Comparison of ENCODE assay signal across 8 mouse cellular contexts in the genomic region with DNA sequence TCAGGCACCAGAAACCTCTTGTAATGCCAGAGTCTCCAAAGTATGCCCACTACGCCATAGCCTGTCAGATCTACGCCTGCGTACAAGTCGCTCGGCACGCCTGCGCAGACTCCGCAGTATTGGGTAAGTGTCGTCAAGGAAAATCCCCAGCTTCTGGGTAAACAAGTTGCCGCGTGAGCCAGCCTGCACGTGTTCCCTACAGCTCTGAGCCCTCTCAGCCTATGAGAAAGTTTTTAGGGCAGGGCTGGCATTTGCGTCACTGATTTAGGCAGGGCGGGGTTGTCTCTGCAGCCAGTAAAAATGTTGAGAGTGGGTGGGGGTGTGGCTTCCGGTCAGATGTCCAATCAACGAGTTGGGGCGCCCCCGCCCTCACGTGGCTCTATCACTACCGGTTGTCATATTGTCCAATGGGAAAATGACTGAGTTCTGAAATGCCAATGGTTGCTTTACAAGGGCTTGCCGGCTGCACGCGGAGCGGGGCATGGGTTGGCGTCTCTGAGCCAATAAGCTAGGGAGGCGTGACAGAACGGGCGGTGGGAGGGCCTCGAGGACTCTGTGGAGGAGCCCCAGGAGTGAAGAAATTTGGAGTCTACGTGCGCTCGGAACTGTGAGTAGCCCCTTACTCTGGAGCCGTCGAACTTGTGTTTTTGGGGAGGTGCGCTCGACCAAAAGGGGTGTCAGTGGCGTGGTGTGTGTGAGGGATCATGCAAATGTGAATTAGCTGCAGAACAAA. TPM values are rescaled to one million over a fixed set of nuclear protein-coding genes. Genes with fewer than 3 reads are reported as not detected.
DNase-seq lines count a peak whose midpoint lies in the region; ATAC-seq and TF ChIP-seq lines count a peak whose summit lies in the region.

A gene (plus strand): TSS at position 521 of the 733 bp plus-strand sequence.

- H3K4me2 ChIP-seq in heart, embryonic 14.5 days (ENCODE audit: low read length) = peak within 1 kb of the TSS; percentile 93
- peak within 1 kb of the TSS; percentile 93 for H3K4me2 ChIP-seq in liver, embryonic 14.5 days (ENCODE audit: low read depth)
- H3K4me2 ChIP-seq in neural tube, embryonic 11.5 days (ENCODE audit: low read depth) = peak within 1 kb of the TSS; percentile 91
- peak within 1 kb of the TSS; percentile 70 for H3K4me2 ChIP-seq in stomach, postnatal 0 days (replicated peaks; ENCODE audit: low read depth)

- WGBS in heart, embryonic 14.5 days = under 1% methylated on average over 37 of the region's 37 CpGs
- WGBS in liver, embryonic 14.5 days (ENCODE audit: insufficient replicate concordance) = under 1% methylated on average over 37 of the region's 37 CpGs
- WGBS in neural tube, embryonic 11.5 days = under 1% methylated on average over 37 of the region's 37 CpGs
- WGBS in stomach, postnatal 0 days = under 1% methylated on average over 37 of the region's 37 CpGs

- H3K27me3 ChIP-seq in heart, embryonic 14.5 days (ENCODE audit: control insufficient read depth, insufficient read depth, low read length) = no peaks in the 10 kb centered on the region
- no peaks in the 10 kb centered on the region for H3K27me3 ChIP-seq in liver, embryonic 14.5 days (ENCODE audit: control insufficient read depth, insufficient read depth, low read length)
- H3K27me3 ChIP-seq in neural tube, embryonic 11.5 days (ENCODE audit: control insufficient read depth, insufficient read depth, low read length) = no peaks in the 10 kb centered on the region
- no peaks in the 10 kb centered on the region for H3K27me3 ChIP-seq in stomach, postnatal 0 days (ENCODE audit: control insufficient read depth, insufficient read depth, low read length)

- peak; percentile 98 for DNase-seq in c-Kit-negative CD71-positive TER-119-positive erythroid progenitor cells, embryonic 14.5 days (ENCODE audit: low read depth, low spot score)
- DNase-seq in fibroblast of lung, adult 2 months (ENCODE audit: low read depth) = peak; percentile 100
- peak; percentile 100 for DNase-seq in kidney, postnatal 14 days
- peak; percentile 99 for DNase-seq in liver, embryonic 14.5 days (ENCODE audit: low read depth in 3 of 3, low spot score in 3 of 3)
- peak; percentile 98 for DNase-seq in neural tube, embryonic 11.5 days (ENCODE audit: low spot score)
- peak; percentile 99 for DNase-seq in stomach, postnatal 0 days (ENCODE audit: low spot score)

- H3K4me3 ChIP-seq in heart, embryonic 14.5 days (ENCODE audit: control insufficient read depth in 1 of 2, insufficient read depth in 1 of 2, low read depth in 1 of 2, low read length in 2 of 2) = peak within 1 kb of the TSS; percentile 65 to 88
- peak within 1 kb of the TSS; percentile 64 to 72 for H3K4me3 ChIP-seq in liver, embryonic 14.5 days (ENCODE audit: insufficient read depth in 1 of 2, low read depth in 2 of 2, low read length in 2 of 2)
- peak within 1 kb of the TSS; percentile 49 for H3K4me3 ChIP-seq in neural tube, embryonic 11.5 days (ENCODE audit: low read depth, low read length)
- H3K4me3 ChIP-seq in stomach, postnatal 0 days (ENCODE audit: low read depth, low read length) = peak within 1 kb of the TSS; percentile 91

- peaks cover 25 to 49% of the 10 kb centered on the region in 2 experiments for H3K4me1 ChIP-seq in heart, embryonic 14.5 days (ENCODE audit: control insufficient read depth in 2 of 2, insufficient read depth in 2 of 2, low read length in 2 of 2)
- H3K4me1 ChIP-seq in liver, embryonic 14.5 days (replicated peaks; ENCODE audit: control insufficient read depth in 2 of 2, insufficient read depth in 2 of 2, low read length in 1 of 2) = peaks cover 40 to 44% of the 10 kb centered on the region in 2 experiments
- H3K4me1 ChIP-seq in neural tube, embryonic 11.5 days (ENCODE audit: control insufficient read depth, insufficient read depth, low read length) = peaks cover 41% of the 10 kb centered on the region
- H3K4me1 ChIP-seq in stomach, postnatal 0 days (replicated peaks; ENCODE audit: control insufficient read depth, insufficient read depth) = peaks cover 10% of the 10 kb centered on the region

- peaks cover 27% of the 10 kb centered on the region for H3K36me3 ChIP-seq in heart, embryonic 14.5 days (ENCODE audit: control insufficient read depth, insufficient read depth, low read length)
- peaks cover 6% of the 10 kb centered on the region for H3K36me3 ChIP-seq in liver, embryonic 14.5 days (replicated peaks; ENCODE audit: control insufficient read depth, insufficient read depth, low read depth)
- no peaks in the 10 kb centered on the region for H3K36me3 ChIP-seq in neural tube, embryonic 11.5 days (ENCODE audit: control insufficient read depth, insufficient read depth, low read length)
- H3K36me3 ChIP-seq in stomach, postnatal 0 days (ENCODE audit: control insufficient read depth, insufficient read depth, low read length) = 0 out of 2 replicates have a peak, but pooled peaks cover 8% of the 10 kb centered on the region

- H3K27ac ChIP-seq in heart, embryonic 14.5 days (replicated peaks in 1 of 2; ENCODE audit: control insufficient read depth in 1 of 2, insufficient read depth in 1 of 2, low read depth in 2 of 2, low read length in 2 of 2) = peak within 1 kb of the TSS; percentile 98 to 99
- peak within 1 kb of the TSS; percentile 88 for H3K27ac ChIP-seq in liver, embryonic 14.5 days
- H3K27ac ChIP-seq in neural tube, embryonic 11.5 days (ENCODE audit: low read depth, low read length) = peak within 1 kb of the TSS; percentile 34; the same call in 1 of the 2 replicates
- peak within 1 kb of the TSS; percentile 100 for H3K27ac ChIP-seq in stomach, postnatal 0 days (replicated peaks)

- peak; percentile 42; the same call in 1 of the 2 replicates for TF ChIP-seq EP300 in liver, embryonic 14.5 days (IDR thresholded peaks at IDR 0.05; ENCODE audit: low read depth)
- TF ChIP-seq EP300 in stomach, postnatal 0 days (optimal IDR thresholded peaks at IDR 0.05) = peak; percentile 96

- no peaks in the 10 kb centered on the region for H3K9me3 ChIP-seq in heart, embryonic 14.5 days (ENCODE audit: control insufficient read depth, low read length)
- no peaks in the 10 kb centered on the region for H3K9me3 ChIP-seq in liver, embryonic 14.5 days (ENCODE audit: control insufficient read depth, low read length)
- H3K9me3 ChIP-seq in neural tube, embryonic 11.5 days (ENCODE audit: control insufficient read depth, low read length) = no peaks in the 10 kb centered on the region
- H3K9me3 ChIP-seq in stomach, postnatal 0 days (ENCODE audit: control insufficient read depth, low read length) = no peaks in the 10 kb centered on the region

- no peak for TF ChIP-seq CTCF in liver, embryonic 14.5 days (IDR thresholded peaks at IDR 0.05; ENCODE audit: low read depth)
- TF ChIP-seq CTCF in stomach, postnatal 0 days (IDR thresholded peaks at IDR 0.05; ENCODE audit: low read depth) = peak; percentile 2; the same call in 1 of the 2 replicates

- ATAC-seq in CD4-positive, CD25-positive, alpha-beta regulatory T cell, adult 4 months = peak; percentile 58
- ATAC-seq in heart, embryonic 14.5 days (ENCODE audit: insufficient number of reproducible peaks, insufficient read depth, low FRiP score, low read depth) = peak; percentile 85
- ATAC-seq in liver, embryonic 14.5 days (ENCODE audit: insufficient read depth) = peak; percentile 85
- peak; percentile 89 for ATAC-seq in neural tube, embryonic 11.5 days (ENCODE audit: insufficient read depth, low FRiP score, low TSS enrichment)
- peak; percentile 87 for ATAC-seq in stomach, postnatal 0 days (ENCODE audit: low FRiP score, low TSS enrichment)

- peak within 1 kb of the TSS; percentile 88 for H3K9ac ChIP-seq in heart, embryonic 14.5 days (ENCODE audit: low read length)
- H3K9ac ChIP-seq in liver, embryonic 14.5 days (replicated peaks) = peak within 1 kb of the TSS; percentile 72
- peak within 1 kb of the TSS; percentile 57 for H3K9ac ChIP-seq in neural tube, embryonic 11.5 days (ENCODE audit: low read length)
- peak within 1 kb of the TSS; percentile 99 for H3K9ac ChIP-seq in stomach, postnatal 0 days (ENCODE audit: low read length)

RNA-seq across cellular contexts. Expression of the gene that starts here (rescaled TPM):
- 1 to 10 TPM; 4.5 to 6.6 TPM for polyA plus RNA-seq in CD4-positive, CD25-positive, alpha-beta regulatory T cell, adult 4 months (2017; shearing (Covaris generic))
- polyA plus RNA-seq in heart, embryonic 14.5 days (2014; fragmentation: Nextera tagmentation; extraction: Ambion mirVana) = 16.0 and 17.8 TPM in 2 replicates
- polyA plus RNA-seq in liver, embryonic 14.5 days (2012; rRNA removed) = 1.8 and 1.9 TPM in 2 replicates
- 3.0 and 4.2 TPM in 2 replicates for polyA plus RNA-seq in liver, embryonic 14.5 days (2014; fragmentation: Nextera tagmentation; extraction: Ambion mirVana)
- 10.7 and 10.9 TPM in 2 replicates for polyA plus RNA-seq in neural tube, embryonic 11.5 days (2014; fragmentation: Nextera tagmentation; extraction: Ambion mirVana)
- polyA plus RNA-seq in stomach, postnatal 0 days (2015; fragmentation: Nextera tagmentation; extraction: Ambion mirVana) = 7.7 and 13.1 TPM in 2 replicates

Comparison
In these comparisons a context has a peak if more than half of its experiments do, and no peak if none do; other contexts are left out.
1. Peak in every context shown above with its lines: DNase-seq, ATAC-seq, H3K4me3 ChIP-seq and H3K27ac ChIP-seq.
2. H3K27ac ChIP-seq: peak in every context shown above with its lines; median percentile 100 in stomach, postnatal 0 days; 98 in heart, embryonic 14.5 days; 88 in liver, embryonic 14.5 days; 34 in neural tube, embryonic 11.5 days.